Mouse (Mus musculus): ENCODE measurements around the gene Ebf1. TPM values are rescaled to one million over a fixed set of nuclear protein-coding genes. Genes with fewer than 3 reads are reported as not detected.

Ebf1 gene
- polyA plus RNA-seq, 1 experiment from 2014 or later: 10.0 TPM

DNA sequence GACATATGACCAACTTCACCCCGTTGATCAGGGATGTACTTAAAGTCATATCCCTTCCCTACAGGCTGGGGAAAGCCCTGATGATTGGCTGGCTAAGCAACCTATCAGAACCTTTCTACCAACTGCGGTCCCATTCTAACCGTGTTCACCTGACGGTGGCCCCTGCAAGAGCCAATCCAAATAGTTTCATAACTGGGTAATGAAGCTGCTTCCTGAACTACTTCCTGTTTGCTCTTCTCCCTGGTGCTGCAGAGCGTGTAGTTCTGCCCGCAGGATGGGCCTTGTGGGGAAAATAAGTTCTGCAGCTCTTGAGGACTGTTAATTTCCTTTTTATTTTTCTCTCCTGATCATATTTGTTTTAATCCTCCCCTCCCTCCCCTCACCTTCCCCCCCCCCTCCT, 311.3 kb downstream of the Ebf1 start:
- no peak overlapping the region for H3K27ac ChIP-seq (ENCODE audit: low read depth)
- no peaks in the 10 kb centered on the region for H3K9me3 ChIP-seq (ENCODE audit: control insufficient read depth, low read length)
- no peaks in the 10 kb centered on the region for H3K4me1 ChIP-seq (replicated peaks; ENCODE audit: control insufficient read depth, insufficient read depth, low read length)
- no peak overlapping the region for H3K9ac ChIP-seq (ENCODE audit: low read length)
- no peaks in the 10 kb centered on the region for H3K36me3 ChIP-seq (ENCODE audit: control insufficient read depth, insufficient read depth, low read length)
- DNase-seq (ENCODE audit: low spot score): no peak
- ATAC-seq (replicated peaks; ENCODE audit: low FRiP score, low TSS enrichment, low read depth): no peak
- no peak overlapping the region for H3K4me3 ChIP-seq (ENCODE audit: low read depth, low read length)
- no peaks in the 10 kb centered on the region for H3K27me3 ChIP-seq (replicated peaks; ENCODE audit: control insufficient read depth, insufficient read depth, low read length)
- no peak overlapping the region for H3K4me2 ChIP-seq (ENCODE audit: low read length)
- 84% methylated on average over 6 of the region's 6 CpGs for WGBS

DNA sequence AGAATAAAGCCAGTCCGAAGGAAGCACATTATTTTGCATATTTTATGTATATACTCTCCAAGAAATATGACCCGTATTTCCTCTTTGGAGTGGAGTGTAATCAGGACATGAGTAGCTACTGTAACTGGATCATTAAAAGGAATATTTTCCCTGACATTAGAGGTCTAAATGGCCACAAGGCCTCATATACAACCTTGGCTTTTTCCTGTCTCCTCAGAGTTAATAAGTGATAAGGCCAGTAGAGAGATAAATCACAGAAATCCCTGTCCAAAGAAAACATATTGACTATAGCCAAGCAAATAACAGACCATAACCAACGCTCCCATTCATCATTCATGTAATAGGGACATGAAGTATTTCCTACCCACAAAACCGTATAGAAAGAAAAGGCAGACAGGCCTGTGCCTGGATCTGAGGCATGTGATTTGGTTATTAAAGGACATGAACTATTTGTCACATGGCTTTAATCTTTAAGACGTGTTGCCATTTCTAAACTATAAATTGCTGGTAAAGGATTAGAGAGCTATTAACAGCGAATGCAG, 315.9 kb downstream of the Ebf1 start:
- no peaks in the 10 kb centered on the region for H3K27me3 ChIP-seq (replicated peaks; ENCODE audit: control insufficient read depth, insufficient read depth, low read length)
- no peaks in the 10 kb centered on the region for H3K9me3 ChIP-seq (ENCODE audit: control insufficient read depth, low read length)
- H3K27ac ChIP-seq (ENCODE audit: low read depth): no peak overlapping the region
- H3K4me2 ChIP-seq (ENCODE audit: low read length): no peak overlapping the region
- no peak overlapping the region for H3K9ac ChIP-seq (ENCODE audit: low read length)
- H3K4me3 ChIP-seq (ENCODE audit: low read depth, low read length): no peak overlapping the region
- H3K4me1 ChIP-seq (replicated peaks; ENCODE audit: control insufficient read depth, insufficient read depth, low read length): no peaks in the 10 kb centered on the region
- ATAC-seq (replicated peaks; ENCODE audit: low FRiP score, low TSS enrichment, low read depth): no peak
- DNase-seq (ENCODE audit: low spot score): no peak
- H3K36me3 ChIP-seq (ENCODE audit: control insufficient read depth, insufficient read depth, low read length): no peaks in the 10 kb centered on the region
- 64% methylated on average over 6 of the region's 6 CpGs for WGBS

DNA sequence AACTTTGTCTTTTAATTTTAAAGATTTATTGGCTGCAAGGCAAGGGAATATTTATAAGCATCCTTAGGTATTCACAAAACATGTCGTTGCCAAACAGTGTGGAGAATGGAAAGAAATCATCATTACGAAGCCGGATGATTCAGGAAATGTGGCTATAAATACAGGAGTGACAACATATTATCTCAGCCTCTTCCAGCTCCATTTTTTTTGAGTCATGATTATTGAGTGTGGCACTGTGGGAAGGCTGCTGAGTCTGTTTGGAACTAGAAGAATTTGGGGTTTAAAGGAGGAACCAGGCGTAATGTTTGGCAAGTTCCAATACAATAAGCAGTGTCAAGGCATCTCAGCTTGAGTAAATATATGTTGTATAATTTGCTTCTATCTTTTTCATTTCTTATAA, 326.7 kb downstream of the Ebf1 start:
- H3K4me1 ChIP-seq (replicated peaks; ENCODE audit: control insufficient read depth, insufficient read depth, low read length): 0 out of 2 replicates have a peak, but pooled peaks cover 5% of the 10 kb centered on the region
- ATAC-seq (replicated peaks; ENCODE audit: low FRiP score, low TSS enrichment, low read depth) (no peak), DNase-seq (ENCODE audit: low spot score) (no peak)
- H3K9ac ChIP-seq (ENCODE audit: low read length): no peak overlapping the region
- H3K9me3 ChIP-seq (ENCODE audit: control insufficient read depth, low read length): no peaks in the 10 kb centered on the region
- H3K4me2 ChIP-seq (ENCODE audit: low read length): no peak overlapping the region
- no peak overlapping the region for H3K4me3 ChIP-seq (ENCODE audit: low read depth, low read length)
- WGBS: 81% methylated on average over 4 of the region's 4 CpGs
- no peaks in the 10 kb centered on the region for H3K36me3 ChIP-seq (ENCODE audit: control insufficient read depth, insufficient read depth, low read length)
- H3K27me3 ChIP-seq (replicated peaks; ENCODE audit: control insufficient read depth, insufficient read depth, low read length): no peaks in the 10 kb centered on the region
- H3K27ac ChIP-seq (ENCODE audit: low read depth): no peak overlapping the region

DNA sequence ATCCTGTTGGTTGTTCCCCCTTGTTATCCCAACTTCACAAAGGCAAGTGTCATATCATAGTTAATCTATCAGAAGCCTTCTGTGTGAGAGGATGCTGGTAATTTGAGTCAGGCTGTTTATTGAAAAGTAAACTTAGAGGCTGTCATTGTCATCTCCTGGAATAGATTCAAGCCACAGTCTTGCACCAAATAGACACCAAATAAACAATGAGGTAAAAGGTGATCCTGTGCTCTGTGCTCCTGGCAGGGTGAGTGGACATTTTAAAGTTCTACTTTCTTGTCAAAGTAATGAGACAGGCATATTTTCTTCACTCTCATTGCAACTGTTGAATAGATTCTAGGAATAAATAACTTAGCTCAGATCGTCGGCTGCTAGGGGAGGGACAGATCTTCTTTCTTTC, 327.3 kb downstream of the Ebf1 start:
- no peak for ATAC-seq (replicated peaks; ENCODE audit: low FRiP score, low TSS enrichment, low read depth)
- H3K9ac ChIP-seq (ENCODE audit: low read length): no peak overlapping the region
- H3K27ac ChIP-seq (ENCODE audit: low read depth): no peak overlapping the region
- no peaks in the 10 kb centered on the region for H3K36me3 ChIP-seq (ENCODE audit: control insufficient read depth, insufficient read depth, low read length)
- WGBS: 62% methylated on average over 2 of the region's 2 CpGs
- H3K4me3 ChIP-seq (ENCODE audit: low read depth, low read length): no peak overlapping the region
- no peaks in the 10 kb centered on the region for H3K9me3 ChIP-seq (ENCODE audit: control insufficient read depth, low read length)
- 0 out of 2 replicates have a peak, but pooled peaks cover 5% of the 10 kb centered on the region for H3K4me1 ChIP-seq (replicated peaks; ENCODE audit: control insufficient read depth, insufficient read depth, low read length)
- no peaks in the 10 kb centered on the region for H3K27me3 ChIP-seq (replicated peaks; ENCODE audit: control insufficient read depth, insufficient read depth, low read length)
- DNase-seq (ENCODE audit: low spot score): no peak
- H3K4me2 ChIP-seq (ENCODE audit: low read length): no peak overlapping the region

DNA sequence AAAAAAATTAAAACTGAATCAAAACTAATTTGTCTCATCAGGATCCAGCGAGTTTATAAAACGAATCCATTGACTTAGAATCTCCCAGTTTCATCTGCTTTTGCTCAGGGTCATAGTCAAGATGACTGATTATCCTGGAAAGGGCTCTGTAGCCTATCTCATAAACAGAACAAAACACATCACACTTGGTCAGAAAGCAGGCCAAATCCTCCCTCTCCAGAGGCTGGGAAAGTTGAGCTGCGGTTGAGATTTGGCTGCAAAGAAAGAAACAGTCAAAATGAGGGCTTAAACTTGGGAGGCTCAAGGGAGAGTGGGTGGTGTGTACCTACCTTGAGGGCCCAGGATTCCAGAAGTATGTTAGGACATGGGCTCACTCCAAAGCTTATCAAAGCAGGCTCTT, 329.5 kb downstream of the Ebf1 start:
- ATAC-seq (replicated peaks; ENCODE audit: low FRiP score, low TSS enrichment, low read depth) (no peak), DNase-seq (ENCODE audit: low spot score) (no peak)
- Histone ChIP-seq H3K36me3 (ENCODE audit: control insufficient read depth, insufficient read depth, low read length) (no peaks in the 10 kb centered on the region), H3K4me1 (replicated peaks; ENCODE audit: control insufficient read depth, insufficient read depth, low read length) (0 out of 2 replicates have a peak, but pooled peaks cover 5% of the 10 kb centered on the region), H3K9me3 (ENCODE audit: control insufficient read depth, low read length) (no peaks in the 10 kb centered on the region), H3K4me3 (ENCODE audit: low read depth, low read length) (no peak overlapping the region), H3K27ac (ENCODE audit: low read depth) (no peak overlapping the region), H3K27me3 (replicated peaks; ENCODE audit: control insufficient read depth, insufficient read depth, low read length) (no peaks in the 10 kb centered on the region), H3K9ac (ENCODE audit: low read length) (no peak overlapping the region), H3K4me2 (ENCODE audit: low read length) (no peak overlapping the region)
- WGBS: 40% methylated on average over 3 of the region's 3 CpGs

DNA sequence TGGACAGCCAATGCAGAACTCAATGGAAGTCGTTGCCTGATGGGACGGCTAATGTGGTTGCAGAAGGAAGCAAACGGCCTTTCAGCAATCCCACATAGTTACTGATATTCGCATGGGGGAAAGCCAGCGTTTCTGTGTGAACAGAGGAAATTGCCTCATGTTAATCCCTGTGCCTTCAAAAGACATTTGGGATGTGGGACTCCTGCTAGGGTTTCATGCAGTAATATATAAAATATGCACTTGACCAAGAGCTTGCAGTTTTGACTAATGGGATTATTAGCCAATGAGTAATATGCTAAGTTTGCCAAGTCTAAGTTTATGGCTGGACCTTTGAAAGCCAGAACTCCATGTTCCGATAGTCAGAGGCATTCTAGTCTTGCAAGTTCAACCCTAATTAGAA, 331.4 kb downstream of the Ebf1 start:
- Histone ChIP-seq H3K36me3 (ENCODE audit: control insufficient read depth, insufficient read depth, low read length) (no peaks in the 10 kb centered on the region), H3K27ac (ENCODE audit: low read depth) (no peak overlapping the region), H3K9me3 (ENCODE audit: control insufficient read depth, low read length) (no peaks in the 10 kb centered on the region), H3K4me1 (replicated peaks; ENCODE audit: control insufficient read depth, insufficient read depth, low read length) (0 out of 2 replicates have a peak, but pooled peaks cover 5% of the 10 kb centered on the region), H3K4me2 (ENCODE audit: low read length) (no peak overlapping the region), H3K27me3 (replicated peaks; ENCODE audit: control insufficient read depth, insufficient read depth, low read length) (no peaks in the 10 kb centered on the region), H3K9ac (ENCODE audit: low read length) (no peak overlapping the region), H3K4me3 (ENCODE audit: low read depth, low read length) (no peak overlapping the region)
- ATAC-seq (replicated peaks; ENCODE audit: low FRiP score, low TSS enrichment, low read depth) (no peak), DNase-seq (ENCODE audit: low spot score) (no peak)
- 83% methylated on average over 6 of the region's 6 CpGs for WGBS

DNA sequence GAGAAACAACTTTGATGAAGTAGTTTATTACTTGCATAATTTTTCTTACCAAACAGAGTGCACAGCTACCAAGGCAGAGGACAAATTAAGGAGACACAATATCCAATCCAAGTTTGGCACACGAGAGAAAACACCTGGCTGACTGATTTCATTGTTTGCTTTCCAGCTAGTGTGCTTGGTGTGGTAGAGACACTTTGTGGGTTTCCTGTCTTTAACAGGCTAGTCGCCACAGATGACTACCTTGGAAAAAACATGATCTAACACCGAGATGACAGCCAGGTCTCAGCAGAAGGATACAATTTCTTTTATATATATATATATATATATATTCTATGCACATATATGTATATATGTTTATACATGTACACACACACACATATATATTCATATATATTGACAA, 332.0 kb downstream of the Ebf1 start:
- Histone ChIP-seq H3K4me3 (ENCODE audit: low read depth, low read length) (no peak overlapping the region), H3K27ac (ENCODE audit: low read depth) (no peak overlapping the region), H3K36me3 (ENCODE audit: control insufficient read depth, insufficient read depth, low read length) (no peaks in the 10 kb centered on the region), H3K4me2 (ENCODE audit: low read length) (no peak overlapping the region), H3K9ac (ENCODE audit: low read length) (no peak overlapping the region), H3K4me1 (replicated peaks; ENCODE audit: control insufficient read depth, insufficient read depth, low read length) (0 out of 2 replicates have a peak, but pooled peaks cover 5% of the 10 kb centered on the region), H3K27me3 (replicated peaks; ENCODE audit: control insufficient read depth, insufficient read depth, low read length) (no peaks in the 10 kb centered on the region), H3K9me3 (ENCODE audit: control insufficient read depth, low read length) (no peaks in the 10 kb centered on the region)
- ATAC-seq (replicated peaks; ENCODE audit: low FRiP score, low TSS enrichment, low read depth) (no peak), DNase-seq (ENCODE audit: low spot score) (no peak)
- 65% methylated on average over 3 of the region's 3 CpGs for WGBS

DNA sequence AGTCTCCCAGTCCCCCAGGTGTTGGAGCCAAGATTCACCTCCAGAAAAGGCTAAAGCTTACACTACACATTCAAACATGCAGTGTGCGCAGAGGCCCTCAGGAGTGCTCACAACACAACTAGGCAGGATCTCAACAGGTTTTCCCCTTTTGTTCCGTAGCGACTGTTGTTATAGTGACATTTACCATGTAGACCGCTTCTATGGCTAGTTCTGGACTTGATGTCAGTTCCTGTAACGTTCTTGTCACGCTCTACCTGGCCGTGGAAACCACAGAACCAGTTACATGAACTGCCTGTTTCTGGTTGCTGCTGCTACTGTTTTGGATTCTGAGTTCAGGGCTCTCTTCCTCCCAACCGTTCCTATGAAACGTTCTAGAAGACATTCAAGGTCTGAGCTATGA, 333.2 kb downstream of the Ebf1 start:
- no peaks in the 10 kb centered on the region for H3K9me3 ChIP-seq (ENCODE audit: control insufficient read depth, low read length)
- H3K36me3 ChIP-seq (ENCODE audit: control insufficient read depth, insufficient read depth, low read length): no peaks in the 10 kb centered on the region
- no peak overlapping the region for H3K9ac ChIP-seq (ENCODE audit: low read length)
- DNase-seq (ENCODE audit: low spot score) (no peak), ATAC-seq (replicated peaks; ENCODE audit: low FRiP score, low TSS enrichment, low read depth) (no peak)
- no peak overlapping the region for H3K4me2 ChIP-seq (ENCODE audit: low read length)
- WGBS: 85% methylated on average over 9 of the region's 9 CpGs
- no peak overlapping the region for H3K27ac ChIP-seq (ENCODE audit: low read depth)
- H3K27me3 ChIP-seq (replicated peaks; ENCODE audit: control insufficient read depth, insufficient read depth, low read length): no peaks in the 10 kb centered on the region
- H3K4me3 ChIP-seq (ENCODE audit: low read depth, low read length): no peak overlapping the region
- H3K4me1 ChIP-seq (replicated peaks; ENCODE audit: control insufficient read depth, insufficient read depth, low read length): 0 out of 2 replicates have a peak, but pooled peaks cover 5% of the 10 kb centered on the region

DNA sequence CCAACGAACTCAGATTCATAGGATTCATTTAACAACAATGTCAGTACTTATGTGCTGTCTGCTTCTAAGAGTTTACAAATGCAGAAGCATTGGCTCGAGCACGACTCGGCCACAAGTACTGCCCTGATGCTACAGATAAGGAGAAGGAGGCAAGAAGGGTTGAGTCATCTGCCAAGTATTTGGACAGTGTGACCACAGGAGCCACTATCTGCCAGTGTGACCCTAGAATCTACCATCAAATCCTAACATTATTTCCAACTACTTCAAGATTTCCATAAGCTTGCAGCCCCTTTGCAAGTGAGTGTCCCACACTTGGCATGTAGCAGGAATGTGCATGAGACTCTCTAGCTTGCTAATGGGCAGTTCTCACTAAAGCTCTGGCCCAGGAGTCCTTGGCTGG, 334.4 kb downstream of the Ebf1 start:
- Histone ChIP-seq H3K9me3 (ENCODE audit: control insufficient read depth, low read length) (no peaks in the 10 kb centered on the region), H3K27me3 (replicated peaks; ENCODE audit: control insufficient read depth, insufficient read depth, low read length) (no peaks in the 10 kb centered on the region), H3K4me2 (ENCODE audit: low read length) (no peak overlapping the region), H3K4me3 (ENCODE audit: low read depth, low read length) (no peak overlapping the region), H3K27ac (ENCODE audit: low read depth) (no peak overlapping the region), H3K4me1 (replicated peaks; ENCODE audit: control insufficient read depth, insufficient read depth, low read length) (no peaks in the 10 kb centered on the region), H3K36me3 (ENCODE audit: control insufficient read depth, insufficient read depth, low read length) (no peaks in the 10 kb centered on the region), H3K9ac (ENCODE audit: low read length) (no peak overlapping the region)
- 88% methylated on average over 4 of the region's 4 CpGs for WGBS
- DNase-seq (ENCODE audit: low spot score) (no peak), ATAC-seq (replicated peaks; ENCODE audit: low FRiP score, low TSS enrichment, low read depth) (no peak)
